Mouse (Mus musculus): ENCODE data around the gene Snrnp40.

The Snrnp40 gene

GRCm38 (mm10) chr4:130380418-130380817 is 20.5 kb downstream of the Snrnp40 start:
- no peak for DNase-seq (ENCODE audit: inconsistent ontology term)

GRCm38 (mm10) chr4:130387256-130387655 is 27.3 kb downstream of the Snrnp40 start:
- peak; percentile 6 for DNase-seq (ENCODE audit: inconsistent ontology term)

- peak; percentile 90 for DNase-seq (ENCODE audit: inconsistent ontology term)
Measured at GRCm38 (mm10) chr4:130389496-130389895, 29.6 kb downstream of the Snrnp40 start.

GRCm38 (mm10) chr4:130389927-130390326 is 30.0 kb downstream of the Snrnp40 start:
- no peak for DNase-seq (ENCODE audit: inconsistent ontology term)

- no peak for DNase-seq (ENCODE audit: inconsistent ontology term)
Measured at GRCm38 (mm10) chr4:130391265-130391664, 31.3 kb downstream of the Snrnp40 start.
